Mouse (Mus musculus) cerebellum, postnatal 25 days (tissue): Measurements from ENCODE around the gene Riox1.
"Not testable (repeated sequence)": the region's sequence is repeated elsewhere in the genome, so short reads cannot be mapped to it uniquely, and the experiment has no call there.

Experiments used
- DNase-seq, 2 experiments: peaks; one replicate each; pipeline ENCODE4 v3.0.0; 2021; ENCODE audit warnings: mixed read lengths in 2 of 2

Riox1 gene

DNA sequence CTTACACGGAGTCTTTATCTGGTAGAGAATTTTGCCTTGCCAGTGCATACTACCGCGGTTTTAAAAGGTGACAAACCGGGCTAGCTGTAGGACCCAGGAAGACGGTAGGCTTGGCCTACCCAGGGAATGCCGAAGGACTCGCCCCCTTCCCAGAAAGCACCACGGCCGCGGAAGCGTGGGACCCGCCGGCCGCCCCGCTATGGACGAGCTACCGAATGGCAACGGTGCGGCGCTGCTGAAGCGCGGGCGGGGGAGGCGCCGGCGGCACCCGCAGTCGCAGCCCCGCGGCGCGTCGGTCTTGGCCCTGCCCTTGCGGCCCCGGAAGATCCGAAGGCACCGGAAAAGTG, at the start of gene Riox1:
Gene Riox1, plus strand, starts transcription at position 116 of the 347 bp plus-strand sequence.
- DNase-seq: peak; percentile 88 to 93

DNA sequence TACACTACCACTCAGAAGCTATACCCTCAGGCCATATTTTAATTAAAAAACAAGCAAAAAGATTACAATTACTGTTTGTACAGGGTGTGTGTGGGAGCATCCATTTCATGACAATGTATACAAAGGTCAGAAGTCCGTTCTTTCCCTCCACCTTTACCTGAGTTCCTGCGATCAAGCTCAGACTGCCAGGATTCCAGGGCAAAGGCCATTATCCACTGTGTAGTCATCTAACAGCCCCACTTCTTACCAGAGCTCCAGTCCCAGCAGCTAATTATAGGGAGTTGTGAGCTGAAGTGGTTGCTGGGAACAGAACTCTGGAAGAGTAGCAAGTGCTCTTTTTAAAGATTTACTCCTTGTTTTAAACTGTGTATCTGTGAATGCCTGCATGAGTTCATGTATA, 40.0 kb upstream of the Riox1 start:
- no peak for DNase-seq

DNA sequence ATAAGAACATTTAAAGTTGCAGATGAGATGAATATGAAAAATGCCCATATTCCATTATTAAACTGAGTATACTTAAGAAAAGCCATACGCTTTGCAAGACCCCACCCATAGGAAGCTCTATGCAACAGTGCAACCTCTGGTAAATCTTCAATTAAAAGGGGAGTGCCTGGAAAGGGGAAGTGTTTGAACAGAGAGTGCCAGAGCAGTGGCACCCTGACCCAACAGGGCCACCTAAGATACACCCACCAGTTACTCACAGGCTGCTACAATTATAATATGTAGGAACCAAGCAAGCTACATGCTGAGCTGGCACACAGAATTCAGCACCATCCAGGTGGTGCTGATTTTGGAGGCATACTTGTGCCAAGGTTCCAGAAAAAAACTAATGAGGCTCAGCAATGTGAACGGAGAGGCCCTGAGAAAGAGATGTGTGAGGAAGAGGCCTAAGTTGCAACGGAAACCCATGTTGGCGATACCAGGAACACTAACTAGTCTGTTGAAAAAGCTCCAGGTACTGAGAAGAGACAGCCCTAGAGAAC, 36.1 kb upstream of the Riox1 start:
- DNase-seq: peak; percentile 72 to 73

DNA sequence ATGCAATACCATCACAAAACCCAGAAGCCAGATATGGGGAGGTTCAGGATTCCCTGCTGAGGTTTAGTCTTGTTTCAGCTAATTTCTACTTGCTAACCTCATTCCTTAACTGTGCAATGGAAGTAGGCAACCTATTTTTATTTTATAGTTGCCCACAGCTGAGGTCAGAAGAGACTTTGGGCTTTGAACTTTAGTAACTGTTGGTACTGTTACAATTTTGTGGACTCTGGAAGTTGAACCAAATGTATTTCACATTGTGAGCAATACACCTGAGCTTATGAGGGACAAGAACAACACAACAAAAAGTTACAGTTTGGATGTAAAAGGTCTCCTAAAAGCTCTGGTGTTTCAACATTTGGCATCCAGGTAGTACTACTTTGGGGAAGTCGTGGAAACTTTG, 35.6 kb upstream of the Riox1 start:
- DNase-seq: no peak

DNA sequence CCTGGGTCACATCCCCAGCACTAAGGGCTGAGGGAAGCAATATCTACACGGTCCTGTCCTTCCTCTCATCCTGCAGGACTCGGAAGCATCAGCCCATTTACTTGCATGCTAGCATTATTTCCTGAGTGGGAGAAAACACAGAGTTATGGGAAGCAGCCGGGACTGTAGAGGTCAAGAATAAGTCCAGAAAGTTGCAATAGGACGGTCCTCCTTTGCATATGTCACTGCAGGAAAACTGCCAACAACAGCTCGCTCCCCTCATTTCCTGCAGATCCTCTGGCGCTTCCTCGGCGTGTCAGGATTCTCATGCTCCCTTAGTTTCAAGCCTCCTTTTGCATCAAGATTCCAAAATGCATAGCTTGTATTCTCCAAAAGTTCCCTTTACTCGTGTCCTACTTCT, 33.5 kb upstream of the Riox1 start:
- DNase-seq: peak; percentile 56 to 67

DNA sequence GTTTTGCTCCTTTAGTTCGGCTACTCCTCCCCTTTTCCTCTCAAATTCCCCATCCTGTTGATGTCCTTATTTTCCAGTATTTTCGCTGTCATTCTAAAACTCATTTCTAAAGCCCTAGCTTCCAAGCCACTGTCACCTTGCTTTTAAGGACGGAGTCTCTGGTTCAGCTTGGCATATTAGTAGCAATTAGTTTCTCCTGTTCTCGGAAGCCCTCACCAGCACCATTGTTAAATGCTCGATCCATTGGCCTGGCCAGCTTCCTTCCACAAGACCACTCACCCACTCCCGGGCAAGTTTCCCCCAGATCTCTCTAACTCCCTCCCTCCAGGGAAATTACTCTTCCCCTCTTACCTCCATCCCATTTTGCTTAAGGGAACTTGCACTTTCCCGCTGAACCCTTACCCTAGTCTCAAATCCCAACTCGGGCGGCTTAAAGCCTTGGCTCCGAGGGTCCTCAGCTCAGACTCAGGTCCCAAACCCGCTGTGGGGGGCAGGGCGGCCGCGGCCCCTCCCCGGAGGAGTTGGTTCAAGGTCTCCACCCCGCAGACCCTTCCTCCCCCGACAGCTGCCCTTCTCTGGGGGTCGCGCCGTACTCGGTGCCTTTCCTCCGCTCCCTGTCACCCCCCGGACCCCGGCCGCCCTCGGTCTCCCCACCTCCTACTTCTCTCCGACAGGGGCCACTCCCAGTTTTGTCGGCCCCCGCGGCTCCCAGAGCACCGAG, 29.5 kb upstream of the Riox1 start:
- DNase-seq: peak in 1 of 2 experiments; percentile 56

DNA sequence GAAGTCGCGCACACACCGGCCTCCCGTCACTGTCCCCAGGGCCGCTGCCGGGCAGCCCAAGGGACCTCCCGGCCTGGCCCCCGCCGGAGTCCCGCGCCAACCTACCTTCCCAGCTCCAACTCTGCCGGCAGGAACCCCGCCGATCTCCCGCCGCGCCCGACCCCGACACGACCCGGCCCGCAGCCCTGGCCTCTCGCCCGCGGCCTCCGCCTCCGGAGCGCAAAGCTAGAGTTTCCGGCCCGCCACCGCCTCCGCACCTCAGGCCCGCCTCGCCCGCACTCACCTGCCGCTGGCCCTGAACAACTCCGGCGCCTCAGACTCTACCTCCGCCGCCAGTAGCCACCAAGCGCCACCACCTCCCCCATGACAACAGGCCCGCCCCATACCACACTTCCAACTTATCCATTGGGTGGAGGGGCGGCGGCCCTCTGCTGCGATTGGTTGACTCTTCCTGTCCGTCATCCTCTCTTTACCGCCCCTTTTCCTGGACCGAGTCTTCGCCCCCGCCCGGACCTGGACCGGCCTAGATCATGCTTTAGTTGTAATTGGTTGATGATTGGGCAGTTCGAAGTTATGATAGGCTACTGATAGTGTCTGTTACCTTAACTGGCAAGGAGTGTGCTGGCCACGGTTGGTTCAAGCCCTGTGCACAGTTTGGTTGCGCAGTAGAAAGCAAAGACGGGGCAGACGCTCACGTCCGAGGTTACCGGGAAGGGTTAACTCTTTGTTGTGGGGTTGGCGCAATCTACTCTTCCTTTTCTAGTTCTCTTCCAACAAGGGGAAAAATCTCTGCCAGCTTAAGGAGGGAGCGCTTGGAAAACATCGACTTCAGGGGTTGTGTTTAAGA, 28.6 kb upstream of the Riox1 start, which contains the start of gene Numb:
Gene Numb, minus strand, starts transcription at position 400 of the 847 bp plus-strand sequence.
- peak; percentile 98 for DNase-seq

DNA sequence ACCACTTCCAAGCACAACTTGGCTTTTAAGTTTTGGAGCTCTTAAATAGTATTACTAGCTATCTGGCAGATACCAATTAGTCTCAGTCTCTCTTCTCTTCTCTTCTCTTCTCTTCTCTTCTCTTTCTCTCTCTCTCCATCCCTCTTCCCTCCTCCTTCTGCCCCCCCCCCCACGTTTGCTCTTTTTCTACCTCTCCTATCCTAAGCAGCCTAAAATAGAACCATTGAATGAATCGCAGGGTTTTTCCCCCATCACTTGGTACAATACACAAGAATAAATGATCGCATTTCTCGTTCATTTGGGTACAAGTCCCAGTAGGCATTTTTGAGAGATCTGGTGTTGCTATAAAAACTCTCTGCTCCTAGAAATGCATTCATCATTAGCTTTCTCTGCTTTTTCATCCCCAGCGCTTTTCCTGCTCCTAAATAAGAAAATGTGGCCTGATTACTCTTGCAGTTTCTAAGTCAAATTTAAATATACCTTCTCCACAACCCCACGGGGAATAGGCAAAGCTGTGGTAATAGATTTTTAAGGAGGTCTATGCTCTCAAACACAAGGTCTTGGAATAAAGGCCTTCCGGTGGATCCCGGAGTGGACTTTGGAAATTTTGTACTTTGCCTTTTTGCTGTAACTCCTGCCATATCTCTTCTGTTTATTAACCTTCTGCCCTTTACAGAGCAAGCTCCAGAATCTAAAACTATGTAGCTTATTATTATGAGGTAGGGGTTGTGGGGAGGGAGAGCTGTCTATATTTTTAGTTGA, 27.5 kb upstream of the Riox1 start:
- no peak for DNase-seq

DNA sequence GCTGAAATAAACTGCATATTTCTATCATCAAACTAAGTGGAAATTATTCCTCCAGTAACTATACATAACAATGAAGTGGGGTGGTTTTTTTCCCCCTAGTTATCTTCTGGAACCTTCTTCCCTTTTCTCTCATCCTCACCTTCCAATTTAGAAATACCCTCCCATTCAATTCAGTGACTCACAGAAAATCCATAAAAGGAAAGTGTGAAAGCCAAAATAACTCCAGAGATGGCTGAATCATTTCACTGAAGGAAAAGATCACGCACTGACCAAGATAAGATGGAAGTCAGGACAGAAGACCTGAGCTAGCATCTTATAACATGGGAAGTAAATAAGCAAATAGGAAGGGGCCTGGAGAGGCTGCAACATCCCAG, 26.9 kb upstream of the Riox1 start:
- DNase-seq: no peak

DNA sequence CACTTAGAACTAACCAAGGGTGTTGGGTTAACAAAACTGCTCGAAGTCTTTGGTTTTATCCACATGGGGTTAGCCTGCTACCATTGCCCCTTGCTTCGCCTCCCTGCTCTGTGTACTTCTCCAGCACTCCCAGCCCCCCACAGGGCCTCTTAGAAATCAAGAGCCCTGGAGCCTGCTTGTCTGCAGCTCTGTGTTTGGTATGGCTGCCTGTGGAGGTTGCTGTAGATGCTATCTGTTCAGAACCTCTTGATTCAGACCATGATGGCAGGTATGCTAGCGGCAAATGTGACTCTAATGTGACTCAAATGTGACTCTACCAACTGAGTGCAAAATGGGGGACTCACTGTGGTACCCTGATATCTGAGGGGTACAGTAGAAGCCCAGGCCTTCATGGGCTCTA, 26.1 kb upstream of the Riox1 start:
- no peak for DNase-seq

DNA sequence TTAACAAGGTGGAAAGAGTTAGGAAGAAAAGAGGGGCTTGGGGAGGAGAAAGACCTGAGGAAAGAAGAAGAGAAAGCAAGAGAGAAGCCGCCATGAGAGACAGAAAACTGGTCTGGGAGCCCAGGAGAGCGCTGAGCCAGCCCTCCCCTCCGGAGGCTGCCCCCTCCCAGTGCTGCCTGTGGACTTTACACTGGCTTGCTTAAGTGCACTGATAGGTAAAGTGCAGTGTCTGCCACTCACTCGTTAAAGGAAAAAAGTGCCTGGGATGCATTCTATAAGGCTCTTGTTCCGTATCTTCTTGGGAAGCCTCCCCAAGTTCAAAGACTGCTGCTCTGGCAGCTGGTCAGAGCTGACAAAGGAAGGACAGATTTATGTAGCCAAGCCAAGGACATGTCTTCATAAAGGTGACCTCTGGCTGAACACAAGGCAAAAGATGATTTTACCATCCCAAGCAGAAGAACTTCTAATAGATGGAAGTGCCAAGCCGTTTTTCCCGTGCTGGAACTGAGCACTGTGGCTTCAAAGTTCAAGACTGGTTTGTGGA, 25.2 kb upstream of the Riox1 start:
- DNase-seq: no peak

DNA sequence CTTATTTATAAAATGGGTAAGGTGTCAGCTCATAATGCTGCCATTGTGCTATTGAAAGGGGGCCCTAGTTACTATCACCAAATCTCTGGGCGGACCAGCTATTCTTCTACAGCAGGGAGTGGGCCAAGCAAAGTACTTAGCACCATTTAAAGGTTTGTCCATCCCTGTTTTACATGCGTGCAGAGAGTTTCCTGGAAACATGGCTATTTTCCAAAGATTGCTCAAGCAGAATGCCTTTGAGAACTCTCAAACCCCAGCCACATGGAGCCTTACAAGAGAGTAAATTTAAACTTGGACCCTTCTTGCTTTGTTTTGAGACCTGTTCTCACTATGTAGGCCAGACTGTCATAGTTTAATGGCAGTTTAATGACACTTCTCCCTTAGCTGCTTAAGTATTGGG, 24.3 kb upstream of the Riox1 start:
- DNase-seq: no peak

DNA sequence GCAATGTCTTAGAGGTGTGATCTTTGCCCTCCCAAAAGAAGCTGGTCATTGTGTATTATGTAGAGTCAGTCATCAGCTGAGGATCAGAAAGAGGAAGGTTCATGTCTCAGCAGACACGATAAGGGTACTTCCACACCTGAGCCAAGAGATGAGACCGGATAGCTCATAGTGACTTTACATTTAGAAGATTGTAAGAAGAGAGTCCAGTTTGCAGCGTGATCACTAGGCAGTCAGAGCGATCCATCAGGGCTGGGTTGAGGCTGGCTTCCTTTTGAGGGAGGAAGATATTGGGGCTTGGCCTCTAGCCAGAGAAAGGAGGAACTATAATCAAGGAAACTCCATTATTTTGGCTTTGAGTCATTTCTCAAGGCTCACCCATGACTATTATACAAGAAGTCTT, 22.7 kb upstream of the Riox1 start:
- DNase-seq: no peak

DNA sequence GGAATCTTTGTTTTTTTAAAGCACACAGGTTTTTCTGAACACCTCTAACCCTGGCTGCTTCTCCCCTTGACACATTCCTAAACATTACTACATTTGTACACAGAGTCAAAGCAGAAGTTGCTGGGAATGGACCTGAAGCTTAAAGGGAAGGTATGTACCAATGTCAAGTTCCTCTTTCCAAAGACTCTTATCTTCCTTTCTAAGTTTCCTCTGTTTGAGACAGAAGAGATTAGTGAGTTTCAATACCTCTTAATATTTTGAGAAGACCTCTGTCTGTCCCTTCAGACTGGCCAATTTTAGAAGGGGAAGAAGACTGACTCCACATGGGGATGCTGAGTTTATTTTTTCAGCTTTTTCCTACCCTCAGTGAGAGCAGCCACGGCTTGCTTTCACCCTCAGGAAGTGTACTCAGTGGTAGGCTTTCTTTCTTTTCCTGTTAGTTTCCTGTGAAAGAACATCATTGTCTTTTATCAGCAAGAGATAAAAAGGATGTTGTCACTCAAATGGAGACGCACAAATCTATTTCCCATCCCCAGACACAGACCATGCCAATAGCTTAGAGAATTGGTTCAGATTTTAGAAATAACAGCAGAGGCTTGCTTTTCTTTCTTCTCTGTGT, 21.1 kb upstream of the Riox1 start:
- DNase-seq: no peak

DNA sequence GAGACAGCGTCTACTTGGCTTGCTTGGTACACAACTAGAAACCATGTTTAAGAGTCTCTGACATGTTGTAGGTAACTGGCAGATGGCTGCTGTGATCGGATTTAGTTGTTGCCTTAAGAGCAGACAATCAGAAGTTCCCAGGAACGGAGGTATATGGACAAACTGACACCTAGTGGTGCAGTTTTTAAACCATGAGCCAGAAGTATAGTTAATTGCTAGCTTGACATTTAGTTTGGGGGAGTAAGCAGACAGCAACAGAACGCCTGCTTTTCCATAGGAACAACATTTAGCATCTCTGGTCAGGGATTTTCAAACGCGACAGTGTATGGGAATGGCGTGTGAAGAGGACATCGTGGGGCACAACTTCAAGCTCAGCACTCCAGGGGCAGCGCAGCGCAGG, 12.8 kb upstream of the Riox1 start:
- DNase-seq: no peak

DNA sequence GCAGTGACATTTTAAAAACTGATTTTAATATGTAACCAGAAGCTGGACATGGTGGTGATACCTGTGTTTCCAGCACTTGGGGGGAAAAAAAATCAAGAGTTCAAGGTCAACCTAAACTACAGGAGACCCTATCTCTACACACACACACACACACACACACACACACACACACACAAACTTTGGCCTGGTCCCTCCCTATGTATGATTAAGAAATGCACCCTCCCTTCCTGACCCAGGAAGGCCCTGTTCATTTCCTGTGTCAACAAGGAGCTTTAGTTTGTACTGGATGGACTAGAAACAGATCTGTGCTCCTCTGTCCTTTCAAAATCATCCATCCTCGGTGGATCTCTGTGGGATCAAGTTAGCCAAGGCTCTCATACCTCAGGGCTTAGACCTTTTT, 11.8 kb upstream of the Riox1 start:
- DNase-seq: not testable (repeated sequence)

DNA sequence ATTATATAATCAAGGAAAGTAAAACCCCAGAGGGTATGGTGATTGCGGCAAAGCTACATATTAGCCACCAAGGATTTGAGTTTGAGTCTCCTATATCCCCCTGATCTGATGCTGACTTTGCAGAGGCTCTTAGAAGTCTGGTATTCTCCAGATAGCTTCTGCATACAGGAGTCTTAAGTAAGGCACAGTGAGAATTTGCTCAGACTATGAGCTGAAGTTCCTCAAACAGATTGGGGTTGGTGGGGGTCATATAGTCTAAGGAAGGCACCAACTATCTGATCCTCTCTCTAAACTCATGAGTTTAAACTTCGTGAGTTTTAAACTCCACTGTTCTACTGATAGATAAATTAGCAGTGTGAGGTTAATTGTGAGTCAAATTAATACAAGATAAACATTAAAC, 11.1 kb upstream of the Riox1 start:
- no peak for DNase-seq

DNA sequence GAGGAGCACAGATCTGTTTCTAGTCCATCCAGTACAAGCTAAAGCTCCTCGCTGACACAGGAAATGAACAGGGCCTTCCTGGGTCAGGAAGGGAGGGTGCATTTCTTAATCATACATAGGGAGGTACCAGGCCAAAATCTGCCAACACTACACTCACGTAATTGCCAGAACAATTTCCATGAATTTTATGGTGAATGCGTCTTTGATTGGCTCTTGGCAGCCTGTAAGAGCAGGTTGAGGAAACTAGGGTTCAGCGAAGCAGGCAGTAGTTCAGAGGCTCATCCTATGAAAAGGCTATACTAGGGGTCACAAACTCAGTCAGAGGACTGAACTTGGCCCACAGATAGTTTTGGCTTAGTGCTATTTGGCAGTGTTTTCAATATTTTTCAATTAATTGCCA, 10.4 kb upstream of the Riox1 start:
- no peak for DNase-seq

DNA sequence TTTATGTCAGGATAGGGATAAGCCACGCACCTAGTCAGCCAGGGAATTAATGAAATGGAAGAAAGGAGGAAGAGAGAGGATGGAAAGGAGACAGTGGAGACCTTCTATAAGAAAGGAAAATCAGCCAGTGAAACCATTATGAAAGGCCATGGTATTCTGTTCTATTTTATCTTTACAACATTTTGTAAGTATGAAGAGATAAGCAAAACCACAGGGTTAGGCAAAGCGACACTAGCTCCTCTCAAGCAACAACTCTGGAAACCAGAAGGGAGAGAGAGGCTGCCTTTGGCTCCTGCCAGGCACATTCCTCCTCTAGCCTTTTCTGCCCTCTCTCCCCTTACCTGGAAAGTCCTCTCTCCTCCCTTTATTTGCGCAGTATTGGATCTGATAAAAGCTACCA, 8.5 kb upstream of the Riox1 start:
- DNase-seq: no peak

DNA sequence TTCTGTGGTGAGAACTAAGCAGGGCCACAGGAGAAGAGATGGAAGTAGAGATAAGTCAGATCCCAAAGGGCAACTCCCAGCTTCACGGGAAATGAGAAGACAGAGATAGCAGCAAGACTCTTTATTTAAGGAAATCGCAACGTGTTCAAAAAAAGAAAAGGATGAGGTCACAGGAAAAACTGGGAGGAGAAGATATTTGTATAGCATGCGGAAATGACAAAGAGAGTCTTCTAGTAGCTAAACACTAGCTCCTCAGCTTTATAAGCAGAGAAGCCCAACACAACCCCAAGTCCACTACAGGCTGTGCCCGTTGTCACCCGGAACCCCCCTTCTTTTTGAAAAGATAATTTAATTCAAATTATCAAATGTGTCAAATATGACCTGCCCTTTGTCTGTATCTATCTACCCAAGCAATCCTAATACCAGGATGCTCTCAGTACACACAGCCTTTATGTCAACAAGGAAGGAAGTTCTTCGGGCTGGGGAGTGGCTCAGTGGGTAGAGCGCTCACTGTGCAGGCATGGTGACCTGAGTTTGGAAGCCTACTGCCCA, 3.1 kb upstream of the Riox1 start:
- no peak for DNase-seq

DNA sequence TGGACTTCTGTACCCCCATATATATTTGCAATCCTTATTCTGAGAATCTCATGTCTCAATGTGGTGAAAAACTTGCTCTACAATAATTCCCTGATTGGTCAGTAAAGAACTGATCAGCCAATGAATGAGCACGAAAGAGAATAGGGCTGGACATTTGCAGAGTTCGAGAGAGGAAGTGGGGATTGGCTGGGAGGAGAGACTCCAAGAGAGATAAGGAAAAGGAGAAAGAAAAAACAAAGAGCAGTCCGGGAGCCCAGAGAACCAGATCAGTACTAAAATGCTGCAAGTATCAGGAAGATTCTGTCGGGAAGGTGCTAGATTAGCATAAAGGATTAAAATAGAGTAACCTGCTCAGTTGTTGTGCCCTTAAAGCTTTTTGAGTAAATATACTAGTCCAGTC, 1.4 kb upstream of the Riox1 start:
- no peak for DNase-seq

DNA sequence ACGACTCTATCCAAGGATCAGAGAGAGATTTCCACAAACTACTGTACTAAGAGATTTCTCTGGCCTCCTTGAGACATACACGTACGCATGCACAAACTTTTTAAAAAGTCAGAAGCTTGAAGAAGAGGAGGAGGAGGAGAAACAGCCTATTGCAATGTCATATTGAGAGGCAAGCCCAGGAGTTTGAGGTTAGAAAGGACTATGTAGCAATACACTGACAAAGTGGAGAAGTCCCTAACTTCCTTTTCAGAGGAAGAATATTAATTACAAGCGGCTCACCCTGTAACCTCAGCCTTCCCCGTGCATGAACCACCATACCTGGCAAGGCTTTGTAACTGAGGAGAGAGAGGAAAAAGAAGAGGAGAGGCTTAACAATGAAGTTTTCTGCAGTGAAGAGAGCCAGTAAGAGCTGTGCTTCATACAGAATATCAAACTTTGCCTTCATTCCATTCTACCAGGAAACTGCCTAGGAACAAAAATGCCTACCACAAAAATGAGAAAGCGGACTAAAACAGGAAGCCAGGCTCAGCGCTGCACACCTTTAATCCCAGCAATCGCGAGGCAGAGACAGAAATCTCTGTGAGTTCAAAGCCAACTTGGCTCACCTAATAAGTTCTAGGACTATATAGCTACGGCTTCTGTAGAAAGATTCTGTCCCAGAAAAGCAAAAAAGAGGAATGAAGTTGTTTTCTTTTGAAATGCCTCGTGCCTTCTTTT, 474 bp upstream of the Riox1 start:
- no peak for DNase-seq
